Mouse (Mus musculus): ENCODE results near the gene Sh3gl1. TPM values are rescaled to one million over a fixed set of nuclear protein-coding genes. Genes with fewer than 3 reads are reported as not detected.

The Sh3gl1 gene
- total and polyA plus RNA-seq, 3 experiments, result 29.3 to 39.0 (median 38.0) TPM

- TF ChIP-seq E2F4 (IDR thresholded peaks at IDR 0.05; ENCODE audit: insufficient replicate concordance, low read depth, low read length), result peak; percentile 85; the same call in 1 of the 2 replicates
Observed at GRCm38 (mm10) chr17:56036176-56036900, at the start of gene Sh3gl1 (continued).

GRCm38 (mm10) chr17:56080781-56081585 is 44.5 kb upstream of the Sh3gl1 start:
- peak; percentile 93 for DNase-seq (ENCODE audit: extremely low read depth)
- H3K79me2 ChIP-seq (replicated peaks; ENCODE audit: control insufficient read depth, extremely low read depth, insufficient read depth, poor library complexity, severe bottlenecking), result peaks cover 20% of the 10 kb centered on the region
- dilution Hi-C loops (cut with MboI; ENCODE audit: extremely low pct_ligation_motif_present, extremely low pct_unique_long_range_greater_than_20kb, low sequenced_read_pairs) (no loop called here), in situ Hi-C loops (cut with MboI; ENCODE audit: low pct_ligation_motif_present, low pct_unique_long_range_greater_than_20kb, low sequenced_read_pairs) (loop anchor here (5.0 kb wide), 1 partner anchor 36 kb away; the partner anchor contains the start of gene Plin5)
- H3K9ac ChIP-seq (ENCODE audit: insufficient read depth, low read depth), result peak overlapping the region; percentile 89
- peaks cover 0 to 34% of the 10 kb centered on the region in 2 experiments; a peak in 3 of 4 replicates for H3K4me1 ChIP-seq (ENCODE audit: control insufficient read depth in 1 of 2, insufficient read depth in 2 of 2)
- H3K36me3 ChIP-seq (replicated peaks in 1 of 2; ENCODE audit: control insufficient read depth in 1 of 2, insufficient read depth in 1 of 2, low read length in 1 of 2), result peaks cover 11 to 35% of the 10 kb centered on the region in 2 experiments
- no peaks in the 10 kb centered on the region for H3K27me3 ChIP-seq (replicated peaks)
- H3K4me3 ChIP-seq (replicated peaks in 1 of 3; ENCODE audit: low read depth in 2 of 3, low read length in 2 of 3, poor library complexity in 1 of 3), result peak overlapping the region; percentile 71 to 94 (median 90)
- H3K27ac ChIP-seq (ENCODE audit: insufficient read depth, low read depth), result 0 out of 2 replicates have a peak overlapping the region, but pooled peaks have one; percentile 8
- peak overlapping the region; percentile 49 for H3K4me2 ChIP-seq (ENCODE audit: insufficient read depth, low read depth, poor library complexity, severe bottlenecking)
- H3K9me3 ChIP-seq (replicated peaks; ENCODE audit: low read length), result no peaks in the 10 kb centered on the region
- TF ChIP-seq GABPA (IDR thresholded peaks at IDR 0.05; ENCODE audit: insufficient replicate concordance, low read depth, low read length) (no peak), IRF4 (IDR thresholded peaks at IDR 0.05; ENCODE audit: low read depth, low read length) (no peak), USF1 (IDR thresholded peaks at IDR 0.05; ENCODE audit: low read depth, low read length) (no peak), MAX (IDR thresholded peaks at IDR 0.05; ENCODE audit: low read length) (no peak), E2F4 (IDR thresholded peaks at IDR 0.05; ENCODE audit: insufficient replicate concordance, low read depth, low read length) (no peak), MYC (IDR thresholded peaks at IDR 0.05; ENCODE audit: low read depth, low read length) (no peak), NELFE (IDR thresholded peaks at IDR 0.05; ENCODE audit: low read depth, low read length) (peak; percentile 55), MAZ (IDR thresholded peaks at IDR 0.05; ENCODE audit: low read depth, low read length) (no peak), TCF12 (IDR thresholded peaks at IDR 0.05; ENCODE audit: low read depth, low read length) (no peak), JUN (IDR thresholded peaks at IDR 0.05; ENCODE audit: insufficient read depth, low read depth, low read length) (no peak), RCOR1 (conservative IDR thresholded peaks at IDR 0.05; ENCODE audit: low read depth, low read length) (no peak), POLR2A (IDR thresholded peaks at IDR 0.05; ENCODE audit: low read depth, low read length) (peak; percentile 71), NRF1 (IDR thresholded peaks at IDR 0.05; ENCODE audit: low read depth, low read length) (no peak), EP300 (IDR thresholded peaks at IDR 0.05; ENCODE audit: low read length) (no peak), ETS1 (conservative IDR thresholded peaks at IDR 0.05; ENCODE audit: low read depth, low read length) (no peak), SMC3 (IDR thresholded peaks at IDR 0.05; ENCODE audit: low read depth, low read length) (no peak), SIN3A (IDR thresholded peaks at IDR 0.05; ENCODE audit: low read length) (peak; percentile 34; the same call in 1 of the 2 replicates), CHD1 (IDR thresholded peaks at IDR 0.05; ENCODE audit: low read depth, low read length) (no peak), ELF1 (IDR thresholded peaks at IDR 0.05; ENCODE audit: low read depth, low read length) (peak; percentile 93), MXI1 (IDR thresholded peaks at IDR 0.05; ENCODE audit: low read depth, low read length) (no peak; the same call in 1 of the 2 replicates), KAT2A (IDR thresholded peaks at IDR 0.05; ENCODE audit: insufficient replicate concordance, low read length) (0 out of 2 replicates have a peak, but pooled peaks have one; percentile 67), USF2 (conservative IDR thresholded peaks at IDR 0.05; ENCODE audit: low read depth, low read length) (no peak), MEF2A (IDR thresholded peaks at IDR 0.05; ENCODE audit: borderline replicate concordance, low read depth, low read length) (no peak), POLR2AphosphoS2 (IDR thresholded peaks at IDR 0.05; ENCODE audit: low read depth, low read length) (0 out of 2 replicates have a peak, but pooled peaks have one; percentile 24), RAD21 (IDR thresholded peaks at IDR 0.05; ENCODE audit: low read depth, low read length) (no peak), ZNF384 (IDR thresholded peaks at IDR 0.05; ENCODE audit: low read depth, low read length) (no peak), CTCF (conservative IDR thresholded peaks at IDR 0.05 in 1 of 2, IDR thresholded peaks at IDR 0.05 in 1 of 2; ENCODE audit: low read depth in 2 of 2, low read length in 2 of 2) (no peak), ZC3H11A (IDR thresholded peaks at IDR 0.05; ENCODE audit: low read depth, low read length) (no peak), ZMIZ1 (IDR thresholded peaks at IDR 0.05; ENCODE audit: low read depth, low read length) (no peak), UBTF (IDR thresholded peaks at IDR 0.05; ENCODE audit: low read depth, low read length) (no peak), CHD2 (IDR thresholded peaks at IDR 0.05; ENCODE audit: low read length) (peak; percentile 94), PAX5 (IDR thresholded peaks at IDR 0.05; ENCODE audit: low read length) (no peak), HCFC1 (IDR thresholded peaks at IDR 0.05; ENCODE audit: low read depth, low read length) (peak; percentile 81), BHLHE40 (IDR thresholded peaks at IDR 0.05; ENCODE audit: low read depth, low read length) (no peak)
